Mouse (Mus musculus): ENCODE results near the gene Rasgef1a.

Rasgef1a gene

GRCm38 (mm10) chr6:118072176-118072575 is 60.9 kb downstream of the Rasgef1a start:
- no peak for DNase-seq (ENCODE audit: low spot score in 2 of 2)

GRCm38 (mm10) chr6:118074151-118074550 is 62.9 kb downstream of the Rasgef1a start:
- no peak for DNase-seq (ENCODE audit: low spot score in 2 of 2)

- DNase-seq (ENCODE audit: low spot score in 2 of 2), result no peak
Measured at GRCm38 (mm10) chr6:118076256-118076655, 65.0 kb downstream of the Rasgef1a start.

GRCm38 (mm10) chr6:118076748-118077147 is 65.5 kb downstream of the Rasgef1a start:
- no peak for DNase-seq (ENCODE audit: low spot score in 2 of 2)

- no peak for DNase-seq (ENCODE audit: low spot score in 2 of 2)
Measured at GRCm38 (mm10) chr6:118077421-118077820, 66.2 kb downstream of the Rasgef1a start.

- no peak for DNase-seq (ENCODE audit: low spot score in 2 of 2)
Measured at GRCm38 (mm10) chr6:118078751-118079150, 67.5 kb downstream of the Rasgef1a start.

- DNase-seq (ENCODE audit: low spot score in 2 of 2), result no peak
Measured at GRCm38 (mm10) chr6:118079292-118079691, 68.1 kb downstream of the Rasgef1a start.

- DNase-seq (ENCODE audit: low spot score in 2 of 2), result no peak
Measured at GRCm38 (mm10) chr6:118079762-118080465, 68.7 kb downstream of the Rasgef1a start.

GRCm38 (mm10) chr6:118080711-118081110 is 69.5 kb downstream of the Rasgef1a start:
- no peak for DNase-seq (ENCODE audit: low spot score in 2 of 2)

GRCm38 (mm10) chr6:118082384-118082783 is 71.1 kb downstream of the Rasgef1a start:
- no peak for DNase-seq (ENCODE audit: low spot score in 2 of 2)

- DNase-seq (ENCODE audit: low spot score in 2 of 2), result no peak
Measured at GRCm38 (mm10) chr6:118083608-118084007, 72.4 kb downstream of the Rasgef1a start.

- no peak for DNase-seq (ENCODE audit: low spot score in 2 of 2)
Measured at GRCm38 (mm10) chr6:118084596-118084995, 73.4 kb downstream of the Rasgef1a start.

GRCm38 (mm10) chr6:118087955-118088354 is 76.7 kb downstream of the Rasgef1a start:
- DNase-seq (ENCODE audit: low spot score in 2 of 2), result no peak

- no peak for DNase-seq (ENCODE audit: low spot score in 2 of 2)
Measured at GRCm38 (mm10) chr6:118088750-118089440, 77.7 kb downstream of the Rasgef1a start.

- no peak for DNase-seq (ENCODE audit: low spot score in 2 of 2)
Measured at GRCm38 (mm10) chr6:118090827-118091226, 79.6 kb downstream of the Rasgef1a start.

GRCm38 (mm10) chr6:118097765-118098365 is 86.6 kb downstream of the Rasgef1a start:
- no peak for DNase-seq (ENCODE audit: low spot score in 2 of 2)

- DNase-seq (ENCODE audit: low spot score in 2 of 2), result no peak
Measured at GRCm38 (mm10) chr6:118099311-118099802, 88.1 kb downstream of the Rasgef1a start.

- no peak for DNase-seq (ENCODE audit: low spot score in 2 of 2)
Measured at GRCm38 (mm10) chr6:118111810-118112209, 100.6 kb downstream of the Rasgef1a start.

- no peak for DNase-seq (ENCODE audit: low spot score in 2 of 2)
Measured at GRCm38 (mm10) chr6:118122767-118123166, 111.5 kb downstream of the Rasgef1a start.

- no peak for DNase-seq (ENCODE audit: low spot score in 2 of 2)
Measured at GRCm38 (mm10) chr6:118126577-118126976, 115.3 kb downstream of the Rasgef1a start.

GRCm38 (mm10) chr6:118127198-118127597 is 116.0 kb downstream of the Rasgef1a start:
- DNase-seq (ENCODE audit: low spot score in 2 of 2), result no peak

GRCm38 (mm10) chr6:118127827-118128487 is 116.7 kb downstream of the Rasgef1a start:
- DNase-seq (ENCODE audit: low spot score in 2 of 2), result no peak

Measured in spleen, postnatal 36 days (tissue).